In genomic region chr10:80901409-80902272, GRCm38 (mm10) we compare ENCODE assay signal across 8 mouse cellular contexts. TPM values are rescaled to one million over a fixed set of nuclear protein-coding genes. Genes with fewer than 3 reads are reported as not detected.
A peak's percentile ranks its signal among the peaks of the same experiment; 100 is the strongest.
DNase-seq lines count a peak whose midpoint lies in the region; ATAC-seq and TF ChIP-seq lines count a peak whose summit lies in the region.

No protein-coding gene starts in this region.

- H3K4me1 ChIP-seq in megakaryocyte, embryonic 14.5 days = peaks cover 38% of the 10 kb centered on the region
- H3K4me1 ChIP-seq in forebrain, embryonic 16.5 days (replicated peaks; ENCODE audit: control insufficient read depth, insufficient read depth, low read length) = peaks cover 14% of the 10 kb centered on the region
- peaks cover 9% of the 10 kb centered on the region for H3K4me1 ChIP-seq in small intestine, adult 2 months (ENCODE audit: control insufficient read depth, insufficient read depth, insufficient read length, low read length)

- H3K4me2 ChIP-seq in forebrain, embryonic 16.5 days (ENCODE audit: low read length) = peak overlapping the region; percentile 40

- H3K36me3 ChIP-seq in megakaryocyte, embryonic 14.5 days (replicated peaks; ENCODE audit: low read length) = peaks cover 82% of the 10 kb centered on the region
- peaks cover 27% of the 10 kb centered on the region for H3K36me3 ChIP-seq in forebrain, embryonic 16.5 days (ENCODE audit: control insufficient read depth, insufficient read depth)
- H3K36me3 ChIP-seq in small intestine, adult 2 months (ENCODE audit: control insufficient read depth, insufficient read depth, low read length) = peaks cover 27% of the 10 kb centered on the region

- TF ChIP-seq CTCF in small intestine, adult 2 months (IDR thresholded peaks at IDR 0.05; ENCODE audit: extremely low read depth, insufficient read length, insufficient replicate concordance, low read depth, low read length) = no peak

- no peaks in the 10 kb centered on the region for H3K27me3 ChIP-seq in megakaryocyte, embryonic 14.5 days (replicated peaks)
- H3K27me3 ChIP-seq in forebrain, embryonic 16.5 days (replicated peaks; ENCODE audit: control insufficient read depth, insufficient read depth, low read length) = no peaks in the 10 kb centered on the region
- H3K27me3 ChIP-seq in small intestine, adult 2 months (ENCODE audit: control insufficient read depth, insufficient read depth, low read length) = no peaks in the 10 kb centered on the region

- DNase-seq in kidney, postnatal 10 days = peak; percentile 28
- DNase-seq in adrenal gland, postnatal 10 days = no peak
- DNase-seq in retina, postnatal 1 day = no peak

- no peak overlapping the region for H3K9ac ChIP-seq in forebrain, embryonic 16.5 days (replicated peaks; ENCODE audit: low read depth, low read length)

- H3K4me3 ChIP-seq in megakaryocyte, embryonic 14.5 days (replicated peaks) = peak overlapping the region; percentile 78
- H3K4me3 ChIP-seq in forebrain, embryonic 16.5 days (replicated peaks; ENCODE audit: low read length) = no peak overlapping the region
- H3K4me3 ChIP-seq in small intestine, adult 2 months (ENCODE audit: low read depth, low read length) = no peak overlapping the region

- H3K27ac ChIP-seq in forebrain, embryonic 16.5 days (ENCODE audit: low read length) = no peak overlapping the region
- H3K27ac ChIP-seq in small intestine, adult 2 months (ENCODE audit: insufficient read depth, low read depth, low read length) = peak overlapping the region; percentile 62

- whole genome bisulfite sequencing in forebrain, embryonic 16.5 days = 91% methylated on average over 19 of the region's 19 CpGs
- 84% methylated on average over 19 of the region's 19 CpGs for WGBS in small intestine, adult 2 months

- no peak for TF ChIP-seq POLR2A in small intestine, adult 2 months (IDR thresholded peaks at IDR 0.05; ENCODE audit: low read depth, low read length)

- no peak for ATAC-seq in megakaryocyte, adult 5-6 weeks (ENCODE audit: poor library complexity, severe bottlenecking)
- no peak for ATAC-seq in forebrain, embryonic 16.5 days
- no peak for ATAC-seq in granulocyte monocyte progenitor cell, adult 5-6 weeks (replicated peaks; ENCODE audit: poor library complexity, severe bottlenecking)

- no peaks in the 10 kb centered on the region for H3K9me3 ChIP-seq in megakaryocyte, embryonic 14.5 days
- no peaks in the 10 kb centered on the region for H3K9me3 ChIP-seq in forebrain, embryonic 16.5 days (ENCODE audit: control insufficient read depth, low read length)

RNA-seq across cellular contexts. Expression of gene Timm13, which starts 0.9 kb away (rescaled TPM):
- 88.8 and 345 TPM in 2 replicates for polyA plus RNA-seq in megakaryocyte, embryonic 14.5 days (2012; ENCODE audit: insufficient read depth, low replicate concordance)
- total RNA-seq in megakaryocyte, adult 5-6 weeks (2015) = 60.1 and 74.7 TPM in 2 replicates
- 31.8 and 44.9 TPM in 2 replicates for total RNA-seq in megakaryocyte, adult 5-6 weeks (2017)
- 298 and 299 TPM in 2 replicates for polyA plus RNA-seq in forebrain, embryonic 16.5 days (2015; fragmentation: Nextera tagmentation; extraction: Ambion mirVana)
- polyA plus RNA-seq in small intestine, adult 2 months (2012; rRNA removed) = 132 and 250 TPM in 2 replicates
- 100 to 1,000 TPM; 271 to 285 TPM for total RNA-seq in adrenal gland, postnatal 10 days (2021)
- 145 and 158 TPM in 2 replicates for total RNA-seq in granulocyte monocyte progenitor cell, adult 5-6 weeks (2014; fragmentation: Nextera tagmentation)
- 38.2 and 50.4 TPM in 2 replicates for total RNA-seq in granulocyte monocyte progenitor cell, adult 5-6 weeks (2017)

RNA-seq across cellular contexts. Expression of gene Lmnb2, which starts 16.4 kb away (rescaled TPM):
- polyA plus RNA-seq in megakaryocyte, embryonic 14.5 days (2012; ENCODE audit: insufficient read depth, low replicate concordance) = 11.8 and 16.6 TPM in 2 replicates
- 7.7 and 9.5 TPM in 2 replicates for total RNA-seq in megakaryocyte, adult 5-6 weeks (2015)
- total RNA-seq in megakaryocyte, adult 5-6 weeks (2017) = 35.2 and 35.8 TPM in 2 replicates
- polyA plus RNA-seq in forebrain, embryonic 16.5 days (2015; fragmentation: Nextera tagmentation; extraction: Ambion mirVana) = 53.2 and 59.8 TPM in 2 replicates
- 14.5 and 29.2 TPM in 2 replicates for polyA plus RNA-seq in small intestine, adult 2 months (2012; rRNA removed)
- total RNA-seq in adrenal gland, postnatal 10 days (2021) = 10 to 100 TPM; 14.5 to 16.5 TPM
- 24.9 and 35.1 TPM in 2 replicates for total RNA-seq in granulocyte monocyte progenitor cell, adult 5-6 weeks (2014; fragmentation: Nextera tagmentation)
- 56.2 and 62.8 TPM in 2 replicates for total RNA-seq in granulocyte monocyte progenitor cell, adult 5-6 weeks (2017)

RNA-seq across cellular contexts. Expression of gene Gadd45b, which starts 28.2 kb away (rescaled TPM):
- polyA plus RNA-seq in megakaryocyte, embryonic 14.5 days (2012; ENCODE audit: insufficient read depth, low replicate concordance) = 29.3 and 96.0 TPM in 2 replicates
- total RNA-seq in megakaryocyte, adult 5-6 weeks (2015) = 11.0 and 12.9 TPM in 2 replicates
- total RNA-seq in megakaryocyte, adult 5-6 weeks (2017) = 9.4 and 20.3 TPM in 2 replicates
- 5.8 and 7.0 TPM in 2 replicates for polyA plus RNA-seq in forebrain, embryonic 16.5 days (2015; fragmentation: Nextera tagmentation; extraction: Ambion mirVana)
- 16.2 and 29.7 TPM in 2 replicates for polyA plus RNA-seq in small intestine, adult 2 months (2012; rRNA removed)
- total RNA-seq in adrenal gland, postnatal 10 days (2021) = 10 to 100 TPM; 11.7 to 44.5 TPM
- total RNA-seq in granulocyte monocyte progenitor cell, adult 5-6 weeks (2014; fragmentation: Nextera tagmentation) = 20.1 and 21.5 TPM in 2 replicates
- total RNA-seq in granulocyte monocyte progenitor cell, adult 5-6 weeks (2017) = 25.6 and 27.6 TPM in 2 replicates

RNA-seq across cellular contexts. Expression of gene Tmprss9, which starts 30.0 kb away (rescaled TPM):
- 0.08 TPM in 1 of 2 replicates, not detected in the other for polyA plus RNA-seq in megakaryocyte, embryonic 14.5 days (2012; ENCODE audit: insufficient read depth, low replicate concordance)
- not detected in 2 replicates for total RNA-seq in megakaryocyte, adult 5-6 weeks (2015)
- total RNA-seq in megakaryocyte, adult 5-6 weeks (2017) = not detected in 2 replicates
- polyA plus RNA-seq in forebrain, embryonic 16.5 days (2015; fragmentation: Nextera tagmentation; extraction: Ambion mirVana) = 0.24 and 0.25 TPM in 2 replicates
- polyA plus RNA-seq in small intestine, adult 2 months (2012; rRNA removed) = 0.66 and 1.3 TPM in 2 replicates
- total RNA-seq in adrenal gland, postnatal 10 days (2021) = under 1 TPM; 0.09 to 0.12 TPM
- not detected in 2 replicates for total RNA-seq in granulocyte monocyte progenitor cell, adult 5-6 weeks (2014; fragmentation: Nextera tagmentation)
- not detected in 2 replicates for total RNA-seq in granulocyte monocyte progenitor cell, adult 5-6 weeks (2017)

RNA-seq across cellular contexts. Expression of gene Sppl2b, which starts 46.6 kb away (rescaled TPM):
- polyA plus RNA-seq in megakaryocyte, embryonic 14.5 days (2012; ENCODE audit: insufficient read depth, low replicate concordance) = 33.4 and 118 TPM in 2 replicates
- total RNA-seq in megakaryocyte, adult 5-6 weeks (2015) = 10.1 and 10.4 TPM in 2 replicates
- 9.1 and 15.1 TPM in 2 replicates for total RNA-seq in megakaryocyte, adult 5-6 weeks (2017)
- polyA plus RNA-seq in forebrain, embryonic 16.5 days (2015; fragmentation: Nextera tagmentation; extraction: Ambion mirVana) = 64.9 and 78.6 TPM in 2 replicates
- polyA plus RNA-seq in small intestine, adult 2 months (2012; rRNA removed) = 43.1 and 81.2 TPM in 2 replicates
- total RNA-seq in adrenal gland, postnatal 10 days (2021) = 10 to 100 TPM; 25.3 to 39.8 TPM
- total RNA-seq in granulocyte monocyte progenitor cell, adult 5-6 weeks (2014; fragmentation: Nextera tagmentation) = 15.2 and 20.9 TPM in 2 replicates
- total RNA-seq in granulocyte monocyte progenitor cell, adult 5-6 weeks (2017) = 12.2 and 14.1 TPM in 2 replicates
